Mouse (Mus musculus): ENCODE results near the gene Nploc4.

- no peak for TF ChIP-seq CTCF (IDR thresholded peaks at IDR 0.05; ENCODE audit: low read depth)
- no peak for TF ChIP-seq EP300 (IDR thresholded peaks at IDR 0.05; ENCODE audit: low read depth)
Measured at GRCm38 (mm10) chr11:120335431-120336021, 102.0 kb downstream of the Nploc4 start.
